Mouse (Mus musculus) heart, embryonic 12.5 days (tissue): Measurements from ENCODE around the gene Creld2. TPM values are rescaled to one million over a fixed set of nuclear protein-coding genes. Genes with fewer than 3 reads are reported as not detected.
A peak's percentile ranks its signal among the peaks of the same experiment; 100 is the strongest.

Source experiments
- ATAC-seq: fragments of 200-750 bp; cut with Nextera tagmentation; 2 replicates; pipeline ENCODE4 v1.8.0; 2017; ENCODE audit warnings: moderate TSS enrichment, moderate library complexity; ENCODE audit not compliant: insufficient number of reproducible peaks, low FRiP score
- H3K27ac ChIP-seq: fragments of 300-500 bp; sonication (generic); 2 replicates; pipeline ENCODE4 v1.5.1; 2016; ENCODE audit warnings: mild to moderate bottlenecking, moderate library complexity; ENCODE audit not compliant: poor library complexity, severe bottlenecking
- H3K27me3 ChIP-seq: fragments of 300-500 bp; sonication (generic); replicated peaks from 2 replicates; pipeline ENCODE4 v1.6.1; 2016; ENCODE audit warnings: mild to moderate bottlenecking, moderate library complexity
- H3K36me3 ChIP-seq: fragments of 300-500 bp; sonication (generic); 2 replicates; pipeline ENCODE4 v1.6.1; 2016; ENCODE audit warnings: mild to moderate bottlenecking, moderate library complexity
- H3K4me1 ChIP-seq: fragments of 300-500 bp; sonication (generic); replicated peaks from 2 replicates; pipeline ENCODE4 v1.6.1; 2016; ENCODE audit warnings: mild to moderate bottlenecking
- H3K4me2 ChIP-seq: fragments of 300-500 bp; sonication (generic); 2 replicates; pipeline ENCODE4 v1.6.1; 2016; ENCODE audit warnings: mild to moderate bottlenecking, moderate library complexity
- H3K4me3 ChIP-seq: fragments of 300-500 bp; sonication (generic); 2 replicates; pipeline ENCODE4 v1.5.1; 2016; ENCODE audit warnings: mild to moderate bottlenecking
- H3K9ac ChIP-seq: fragments of 300-500 bp; sonication (generic); 2 replicates; pipeline ENCODE4 v1.6.1; 2016; ENCODE audit warnings: mild to moderate bottlenecking, moderate library complexity
- H3K9me3 ChIP-seq: fragments of 300-500 bp; sonication (generic); replicated peaks from 2 replicates; pipeline ENCODE4 v1.6.1; 2016; ENCODE audit warnings: mild to moderate bottlenecking, moderate library complexity
- WGBS: fragments of 180-500 bp; shearing (Covaris S2); methylation state at CpG from one replicate; pipeline ENCODE4 v1.1.7; 2016; 5-methylcytosine and 5-hydroxymethylcytosine counted together
- polyA plus RNA-seq: library from polyadenylated mRNA; unstranded; fragments of >200 nt; fragmentation: Nextera tagmentation; extraction: Ambion mirVana; gene quantifications from 2 replicates; pipeline ENCODE4 v1.2.1, GENCODE M21; 2016

Gene Creld2
- polyA plus RNA-seq, 1 experiment from 2014 or later: 66.4 TPM

DNA sequence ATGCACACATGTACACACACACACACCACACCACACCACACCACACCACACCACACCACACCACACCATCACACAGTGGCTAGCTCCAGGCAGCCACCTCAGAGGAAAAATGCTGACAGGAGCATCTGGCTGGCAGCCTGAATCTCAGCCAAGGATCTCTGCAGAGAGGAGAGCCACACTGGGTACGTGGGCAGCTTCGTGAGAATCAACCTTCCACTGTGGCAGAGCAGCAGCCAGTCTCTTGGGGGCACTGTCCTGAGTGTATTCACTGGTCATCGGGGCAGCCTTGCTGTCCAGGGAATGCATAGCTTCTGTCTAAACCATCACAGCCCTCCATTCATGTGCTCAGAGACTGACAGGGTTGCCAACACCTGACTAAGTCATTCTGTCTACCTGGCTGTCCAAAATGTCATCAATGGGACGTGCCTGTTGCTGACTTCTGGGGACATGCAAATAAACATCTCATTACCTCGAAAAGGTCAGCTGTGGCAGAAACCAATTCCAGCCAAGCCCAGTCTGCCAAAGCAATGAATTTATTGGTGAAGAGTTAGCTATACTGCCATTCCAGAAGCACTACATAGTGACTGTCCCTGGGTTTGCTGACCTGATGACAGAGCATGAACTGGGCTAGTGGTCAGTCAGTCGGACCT is 10.5 kb downstream of the Creld2 start:
- peaks cover 41% of the 10 kb centered on the region for H3K4me1 ChIP-seq
- whole genome bisulfite sequencing: 68% methylated on average over 6 of the region's 6 CpGs

DNA sequence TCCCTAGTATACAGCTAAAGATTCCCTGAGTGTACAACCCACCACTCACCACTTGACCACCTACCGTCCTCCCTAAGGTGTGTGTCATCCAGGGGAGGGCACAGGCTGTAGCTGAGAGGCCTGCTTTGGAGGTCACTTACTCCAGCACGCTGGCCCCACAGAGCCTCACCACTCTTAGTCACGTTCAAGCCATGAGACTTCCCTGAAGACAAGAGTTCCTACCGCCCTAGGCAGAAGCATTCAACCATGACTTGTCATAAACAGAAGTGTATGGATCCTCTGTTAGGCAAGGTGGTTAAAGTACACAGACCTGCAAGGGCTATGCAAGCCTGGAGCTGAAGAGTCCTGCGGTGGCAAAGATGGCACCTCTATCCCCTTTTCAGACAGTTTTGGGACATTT is 11.2 kb downstream of the Creld2 start:
- Histone ChIP-seq H3K27ac (no peak overlapping the region), H3K9me3 (no peaks in the 10 kb centered on the region), H3K27me3 (no peaks in the 10 kb centered on the region), H3K4me2 (no peak overlapping the region), H3K36me3 (peaks cover 7% of the 10 kb centered on the region), H3K9ac (no peak overlapping the region), H3K4me1 (peaks cover 41% of the 10 kb centered on the region), H3K4me3 (no peak overlapping the region)
- 81% methylated on average over 5 of the region's 5 CpGs for WGBS
- no peak for ATAC-seq

More for the DNA sequence above, 10.5 kb downstream of the Creld2 start:
- H3K36me3 ChIP-seq: peaks cover 14% of the 10 kb centered on the region
- H3K9me3 ChIP-seq: no peaks in the 10 kb centered on the region
- H3K9ac ChIP-seq: no peak overlapping the region
- no peak overlapping the region for H3K4me2 ChIP-seq
- no peaks in the 10 kb centered on the region for H3K27me3 ChIP-seq
- ATAC-seq: no peak
- H3K4me3 ChIP-seq: no peak overlapping the region
- H3K27ac ChIP-seq: no peak overlapping the region

DNA sequence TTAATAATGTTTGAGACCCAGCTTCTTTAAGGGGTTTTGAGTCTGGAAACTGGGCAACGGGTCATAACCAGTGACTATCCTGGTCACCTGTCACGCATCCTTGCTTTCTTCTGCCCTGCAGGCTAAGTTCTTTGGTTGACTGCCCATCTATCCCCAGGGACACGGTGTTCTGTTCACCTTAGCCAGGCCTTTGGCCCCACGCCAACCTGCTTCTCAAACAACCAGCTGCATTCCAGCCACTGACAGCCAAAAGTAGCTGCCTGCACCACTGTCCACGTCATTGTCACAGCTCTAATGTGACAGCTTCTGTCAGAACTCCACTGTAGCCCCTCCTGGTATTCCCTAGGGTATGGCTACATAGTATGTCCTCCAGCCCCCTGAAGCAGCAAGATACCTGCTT is 12.0 kb downstream of the Creld2 start:
- no peak overlapping the region for H3K9ac ChIP-seq
- no peaks in the 10 kb centered on the region for H3K9me3 ChIP-seq
- peak overlapping the region; percentile 85 for H3K27ac ChIP-seq
- no peak overlapping the region for H3K4me2 ChIP-seq
- H3K4me3 ChIP-seq: no peak overlapping the region
- H3K4me1 ChIP-seq: peaks cover 46% of the 10 kb centered on the region
- H3K36me3 ChIP-seq: no peaks in the 10 kb centered on the region
- 0 out of 2 replicates have a peak, but pooled peaks have one; percentile 42 for ATAC-seq
- 32% methylated on average over 5 of the region's 5 CpGs for WGBS
- no peaks in the 10 kb centered on the region for H3K27me3 ChIP-seq

DNA sequence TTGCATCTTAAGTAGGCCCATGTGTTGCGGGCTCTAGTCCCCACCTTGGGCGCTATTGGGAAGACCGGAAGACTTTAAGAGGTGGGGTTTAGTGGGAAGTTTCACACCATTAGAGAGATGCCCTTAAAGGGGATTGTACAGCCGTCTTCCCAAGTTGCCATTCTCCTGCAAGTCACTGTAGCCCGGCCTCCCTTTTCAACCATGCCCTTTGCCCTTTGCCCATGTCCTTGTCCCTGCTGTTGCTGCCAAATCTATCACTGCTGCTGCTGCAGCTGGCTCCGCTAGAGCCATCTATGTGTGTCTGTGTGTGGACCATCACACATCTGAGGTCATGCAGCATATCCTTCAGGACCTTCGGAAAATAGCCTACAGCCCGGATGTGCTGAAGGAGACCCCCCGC is 13.1 kb downstream of the Creld2 start:
- H3K4me2 ChIP-seq: no peak overlapping the region
- WGBS: 74% methylated on average over 9 of the region's 9 CpGs
- no peak overlapping the region for H3K4me3 ChIP-seq
- peaks cover 55% of the 10 kb centered on the region for H3K4me1 ChIP-seq
- H3K9me3 ChIP-seq: no peaks in the 10 kb centered on the region
- H3K36me3 ChIP-seq: no peaks in the 10 kb centered on the region
- no peak overlapping the region for H3K9ac ChIP-seq
- H3K27ac ChIP-seq: peak overlapping the region; percentile 85
- no peak for ATAC-seq
- no peaks in the 10 kb centered on the region for H3K27me3 ChIP-seq

DNA sequence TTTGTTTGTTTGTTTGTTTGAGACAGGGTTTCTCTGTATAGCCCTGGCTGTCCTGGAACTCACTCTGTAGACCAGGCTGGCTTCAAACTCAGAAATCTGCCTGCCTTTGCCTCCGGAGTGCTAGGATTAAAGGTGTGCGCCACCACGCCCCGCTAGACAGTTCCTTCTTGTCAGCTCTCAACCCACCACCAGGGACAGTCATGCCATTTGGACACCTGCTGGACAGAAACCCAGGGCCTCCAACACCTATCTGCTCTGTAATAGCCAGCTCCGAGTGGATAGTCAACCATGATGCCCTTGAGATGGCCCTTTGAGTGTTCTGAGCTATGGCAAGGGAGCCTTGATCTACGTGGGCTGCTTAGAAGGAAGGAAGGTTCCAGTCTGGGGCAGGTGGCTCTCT is 16.6 kb downstream of the Creld2 start:
- no peak overlapping the region; the same call in 1 of the 2 replicates for H3K4me2 ChIP-seq
- H3K9ac ChIP-seq: no peak overlapping the region
- H3K36me3 ChIP-seq: no peaks in the 10 kb centered on the region
- H3K27ac ChIP-seq: peak overlapping the region; percentile 81; the same call in 1 of the 2 replicates
- ATAC-seq: no peak
- H3K4me1 ChIP-seq: peaks cover 64% of the 10 kb centered on the region
- WGBS: 74% methylated on average over 6 of the region's 6 CpGs
- no peaks in the 10 kb centered on the region for H3K27me3 ChIP-seq
- no peak overlapping the region for H3K4me3 ChIP-seq
- H3K9me3 ChIP-seq: no peaks in the 10 kb centered on the region

DNA sequence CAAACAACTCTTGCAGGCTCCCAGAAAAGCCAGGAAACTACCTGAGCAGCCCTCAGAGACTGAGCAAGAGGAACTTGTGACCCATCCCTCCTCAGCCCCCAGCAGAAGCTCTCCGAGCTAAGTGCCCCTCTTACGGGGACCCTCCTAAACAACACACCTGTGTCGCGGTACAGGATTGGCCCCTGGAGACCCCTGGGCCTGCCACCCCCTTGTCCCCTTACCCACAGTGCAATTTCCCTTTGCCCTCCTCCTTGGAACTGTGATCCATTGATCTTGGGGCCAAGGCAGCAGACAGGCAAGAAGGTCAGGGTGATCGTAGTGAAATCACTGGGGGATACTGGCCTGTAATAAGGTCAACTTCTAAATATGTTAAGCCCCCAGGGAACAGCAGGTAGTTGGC is 17.1 kb downstream of the Creld2 start:
- H3K36me3 ChIP-seq: no peaks in the 10 kb centered on the region
- H3K27ac ChIP-seq: peak overlapping the region; percentile 81
- no peaks in the 10 kb centered on the region for H3K9me3 ChIP-seq
- peak overlapping the region; percentile 86 for H3K4me2 ChIP-seq
- no peak for ATAC-seq
- peak overlapping the region; percentile 58 for H3K4me3 ChIP-seq
- no peaks in the 10 kb centered on the region for H3K27me3 ChIP-seq
- WGBS: 65% methylated on average over 5 of the region's 5 CpGs
- peak overlapping the region; percentile 78; the same call in 1 of the 2 replicates for H3K9ac ChIP-seq
- peaks cover 63% of the 10 kb centered on the region for H3K4me1 ChIP-seq

DNA sequence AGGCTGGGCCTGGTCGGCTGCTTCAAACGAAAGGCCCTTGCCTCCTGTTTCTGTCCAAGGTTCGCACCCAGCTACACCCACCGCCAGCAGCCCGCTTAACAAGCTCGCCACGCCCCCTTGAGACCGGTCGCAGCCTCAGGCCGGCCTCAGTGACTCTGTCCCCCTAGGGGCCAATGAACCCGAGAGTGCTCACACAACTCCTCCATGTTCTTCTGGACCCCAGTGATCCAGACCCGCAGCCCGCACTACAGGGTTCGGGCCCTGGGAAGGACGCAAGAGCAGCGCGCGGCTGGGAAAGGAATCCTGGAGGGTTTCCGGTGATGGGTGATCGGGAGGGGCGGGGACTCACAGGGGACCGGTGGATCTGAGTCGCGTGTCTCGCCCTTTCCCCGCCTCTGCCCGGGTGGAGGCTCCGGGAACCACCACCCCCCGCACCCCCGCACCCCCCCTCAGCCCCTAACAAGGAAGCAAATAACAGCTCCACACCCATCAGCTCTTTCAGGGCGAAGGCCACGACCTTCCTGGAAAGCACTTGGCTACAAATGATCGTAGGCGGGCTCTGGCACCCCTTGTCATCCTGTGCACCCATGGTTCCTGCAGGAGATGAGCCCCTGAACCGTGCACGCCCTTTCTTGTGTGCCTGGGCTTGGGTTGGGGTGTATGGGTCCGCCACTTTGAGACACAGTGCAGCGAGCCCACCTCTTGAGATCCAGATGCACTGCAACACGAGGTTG is 17.9 kb downstream of the Creld2 start:
- Histone ChIP-seq H3K27ac (peak overlapping the region; percentile 81), H3K9ac (peak overlapping the region; percentile 78), H3K4me3 (peak overlapping the region; percentile 58), H3K4me1 (peaks cover 63% of the 10 kb centered on the region), H3K4me2 (peak overlapping the region; percentile 86), H3K27me3 (no peaks in the 10 kb centered on the region), H3K36me3 (no peaks in the 10 kb centered on the region), H3K9me3 (no peaks in the 10 kb centered on the region)
- peak; percentile 36 for ATAC-seq
- under 1% methylated on average over 39 of the region's 39 CpGs for WGBS

DNA sequence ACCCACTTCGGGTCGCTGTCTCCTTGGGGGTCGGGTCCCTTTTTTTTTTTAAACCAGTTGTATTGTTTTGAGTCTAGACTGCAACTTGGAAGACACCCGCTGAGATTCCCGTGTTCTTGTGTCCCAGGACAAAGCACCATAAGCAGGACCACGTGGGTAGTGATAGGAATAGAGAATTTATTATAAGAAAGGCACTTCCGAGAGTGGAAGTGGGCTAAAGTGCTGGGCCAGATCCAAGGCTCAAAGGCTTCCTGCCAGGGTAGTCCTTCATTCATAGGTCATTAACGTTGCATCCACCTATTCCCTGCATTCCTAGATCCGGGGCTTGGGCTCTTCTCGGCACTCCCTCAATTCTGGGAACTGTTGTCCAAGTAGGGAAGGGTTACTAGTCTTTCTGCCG is 18.5 kb downstream of the Creld2 start:
- H3K27ac ChIP-seq: peak overlapping the region; percentile 81
- WGBS: under 1% methylated on average over 11 of the region's 11 CpGs
- peak overlapping the region; percentile 86 for H3K4me2 ChIP-seq
- H3K9me3 ChIP-seq: no peaks in the 10 kb centered on the region
- H3K9ac ChIP-seq: peak overlapping the region; percentile 78
- ATAC-seq: no peak
- H3K27me3 ChIP-seq: no peaks in the 10 kb centered on the region
- H3K4me3 ChIP-seq: peak overlapping the region; percentile 58
- peaks cover 62% of the 10 kb centered on the region for H3K4me1 ChIP-seq
- H3K36me3 ChIP-seq: no peaks in the 10 kb centered on the region

DNA sequence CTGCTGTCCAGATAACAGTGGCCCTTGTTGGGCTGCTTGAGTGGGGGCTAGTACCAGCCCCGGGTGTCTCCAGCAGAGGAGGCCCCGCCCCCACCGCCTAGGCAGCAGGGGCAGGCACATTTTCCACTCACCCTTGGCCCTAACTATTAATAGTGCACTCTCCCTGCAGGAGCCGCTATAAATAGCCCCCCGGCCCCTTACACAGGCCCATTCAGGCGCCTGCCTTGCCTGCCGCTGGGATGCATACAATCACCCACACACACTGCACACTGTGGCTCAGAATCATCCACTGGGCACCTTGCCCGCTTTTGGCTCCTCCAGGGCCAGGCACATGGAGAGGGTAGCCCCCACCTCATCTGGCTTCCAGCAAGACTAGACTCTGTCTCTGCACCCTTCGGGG is 19.8 kb downstream of the Creld2 start:
- 8% methylated on average over 9 of the region's 9 CpGs for WGBS
- ATAC-seq: peak; percentile 88

DNA sequence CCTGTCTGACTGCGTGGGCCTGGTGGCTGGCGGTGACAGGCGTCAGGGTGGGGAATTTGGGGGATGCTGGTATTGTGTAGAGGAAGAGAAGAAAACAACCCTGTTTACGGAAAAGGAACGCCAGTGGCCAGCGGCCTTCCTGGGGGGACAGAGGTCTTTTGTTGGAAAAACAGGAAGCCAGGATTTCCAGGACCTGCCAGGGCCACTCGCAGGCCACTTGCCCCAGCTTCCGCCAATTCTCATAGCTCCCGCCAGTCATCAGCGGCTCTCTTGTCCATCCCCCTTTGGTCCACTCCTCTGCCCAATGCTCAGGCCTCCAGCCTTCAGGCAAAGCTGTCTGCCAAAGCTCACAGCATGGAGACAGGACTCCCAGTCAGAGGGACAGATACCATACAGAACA is 20.7 kb downstream of the Creld2 start:
- H3K4me1 ChIP-seq: peaks cover 74% of the 10 kb centered on the region
- no peak for ATAC-seq

More for the DNA sequence above, 19.8 kb downstream of the Creld2 start:
- no peaks in the 10 kb centered on the region for H3K9me3 ChIP-seq
- peak overlapping the region; percentile 43 for H3K4me2 ChIP-seq
- no peaks in the 10 kb centered on the region for H3K36me3 ChIP-seq
- no peaks in the 10 kb centered on the region for H3K27me3 ChIP-seq
- H3K9ac ChIP-seq: peak overlapping the region; percentile 49
- peak overlapping the region; percentile 98 for H3K27ac ChIP-seq
- peaks cover 73% of the 10 kb centered on the region for H3K4me1 ChIP-seq
- H3K4me3 ChIP-seq: no peak overlapping the region

DNA sequence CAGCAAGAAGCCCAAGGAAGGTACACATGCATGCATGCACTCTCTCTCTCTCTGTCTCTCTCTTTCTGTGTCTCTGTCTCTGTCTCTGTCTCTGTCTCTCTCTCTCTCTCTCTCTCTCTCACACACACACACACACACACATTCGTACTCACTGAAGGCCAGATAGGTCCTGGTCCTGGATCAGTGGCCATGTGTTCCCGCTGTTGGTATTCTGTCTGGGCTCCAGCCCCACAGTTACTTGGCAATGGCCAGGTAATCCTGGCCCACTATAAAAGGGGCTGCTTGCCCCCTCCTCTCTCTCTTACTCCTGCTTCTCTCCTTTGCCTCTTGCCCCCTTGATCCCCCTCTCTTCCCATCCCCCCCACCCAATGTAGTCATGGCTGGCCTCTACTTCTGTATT is 21.7 kb downstream of the Creld2 start:
- 77% methylated on average over 2 of the region's 2 CpGs for WGBS
- Histone ChIP-seq H3K4me2 (no peak overlapping the region), H3K9ac (no peak overlapping the region), H3K4me3 (no peak overlapping the region), H3K27me3 (no peaks in the 10 kb centered on the region), H3K9me3 (no peaks in the 10 kb centered on the region), H3K4me1 (peaks cover 73% of the 10 kb centered on the region), H3K36me3 (no peaks in the 10 kb centered on the region), H3K27ac (peak overlapping the region; percentile 98; the same call in 1 of the 2 replicates)
- no peak for ATAC-seq

More for the DNA sequence above, 20.7 kb downstream of the Creld2 start:
- H3K27me3 ChIP-seq: no peaks in the 10 kb centered on the region
- H3K27ac ChIP-seq: peak overlapping the region; percentile 98
- H3K9me3 ChIP-seq: no peaks in the 10 kb centered on the region
- peak overlapping the region; percentile 49 for H3K9ac ChIP-seq
- WGBS: 25% methylated on average over 10 of the region's 10 CpGs
- no peaks in the 10 kb centered on the region for H3K36me3 ChIP-seq
- no peak overlapping the region for H3K4me3 ChIP-seq
- 0 out of 2 replicates have a peak overlapping the region, but pooled peaks have one; percentile 3 for H3K4me2 ChIP-seq
